Mouse (Mus musculus): ENCODE measurements around the gene Grin3b.

Gene Grin3b

DNA sequence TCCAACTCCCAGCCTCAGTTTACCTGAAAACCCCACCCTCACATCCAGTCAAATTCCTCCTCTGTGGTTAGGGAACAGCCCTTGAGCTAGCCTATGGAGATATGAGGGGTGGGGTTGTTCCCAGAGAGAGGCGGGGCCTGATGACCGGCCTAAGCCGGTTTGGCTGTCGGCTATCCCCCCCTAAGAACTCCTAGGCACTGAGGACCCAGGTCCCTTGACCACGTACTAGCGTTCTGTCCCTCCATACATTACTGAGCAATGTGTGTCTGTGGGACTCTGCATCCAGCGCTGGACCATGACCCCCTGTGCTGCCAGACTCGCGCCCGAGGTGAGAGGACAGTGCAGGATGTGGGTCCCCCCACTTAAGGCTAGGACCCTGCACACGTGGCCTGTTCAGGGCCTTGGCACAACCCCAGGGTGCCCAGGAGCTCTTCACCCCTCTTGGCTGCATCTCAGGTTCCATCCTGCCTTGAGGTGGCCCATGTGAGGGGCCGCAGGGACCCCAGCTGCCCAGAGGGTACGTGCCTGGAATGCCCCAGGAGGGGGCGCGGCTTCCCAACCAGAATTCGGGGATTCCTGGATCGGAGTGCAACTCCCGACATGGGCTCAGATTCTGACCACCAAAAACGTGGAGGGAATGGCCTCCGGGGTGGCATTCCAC is 49.1 kb downstream of the Grin3b start:
- DNase-seq = no peak

DNA sequence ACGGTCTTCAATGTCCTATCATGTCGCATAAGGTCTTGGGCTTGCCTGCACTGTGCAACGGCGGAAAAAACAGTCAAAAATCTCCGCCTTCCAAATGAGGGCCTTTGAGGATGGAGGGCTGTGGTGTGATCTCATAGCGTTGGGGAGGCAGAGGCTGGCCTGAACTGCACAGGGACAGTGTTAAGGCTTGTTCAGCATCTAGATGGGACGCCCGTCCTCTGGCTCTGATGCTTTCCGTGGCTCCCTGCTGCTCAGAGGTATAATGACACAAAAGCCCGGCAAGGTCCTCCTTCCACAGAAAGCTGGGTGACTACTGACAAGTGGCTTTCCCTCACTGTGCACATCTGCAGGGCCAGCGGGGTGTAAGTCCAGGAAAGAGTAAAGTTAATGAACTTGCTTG is 49.7 kb downstream of the Grin3b start:
- no peak for DNase-seq

DNA sequence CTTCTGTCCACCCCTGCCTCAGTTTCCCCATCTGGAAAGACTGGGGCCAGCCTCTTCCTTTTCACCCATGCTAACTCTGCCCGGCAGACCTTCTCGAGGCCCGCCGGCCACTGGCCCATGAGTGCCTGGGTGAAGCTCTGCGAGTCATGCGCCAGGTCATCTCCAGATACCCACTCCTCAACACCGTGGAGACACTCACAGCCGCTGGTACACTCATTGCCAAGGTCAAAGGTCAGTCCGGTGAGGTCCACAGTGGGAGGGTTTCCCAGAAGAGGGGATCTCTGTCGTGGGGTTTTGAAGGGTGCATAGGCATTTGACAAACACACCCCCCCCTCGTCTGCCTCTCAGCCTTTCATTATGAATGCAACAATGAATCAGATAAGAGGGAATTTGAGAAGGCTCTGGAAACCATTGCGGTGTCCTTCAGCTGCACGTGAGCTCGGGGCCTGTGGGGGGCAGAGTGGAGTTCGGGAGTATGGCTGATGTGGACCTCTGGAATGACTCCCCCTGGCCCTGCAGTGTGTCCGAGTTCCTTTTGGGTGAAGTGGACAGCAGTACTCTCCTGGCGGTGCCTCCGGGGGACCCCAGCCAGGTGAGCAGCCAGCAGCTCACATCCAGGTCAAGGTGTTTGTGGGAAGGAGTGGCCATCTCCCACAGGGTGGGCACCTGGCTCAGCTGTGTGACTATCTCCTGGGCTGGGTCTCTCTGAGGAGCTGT is 50.2 kb downstream of the Grin3b start:
- DNase-seq = no peak

DNA sequence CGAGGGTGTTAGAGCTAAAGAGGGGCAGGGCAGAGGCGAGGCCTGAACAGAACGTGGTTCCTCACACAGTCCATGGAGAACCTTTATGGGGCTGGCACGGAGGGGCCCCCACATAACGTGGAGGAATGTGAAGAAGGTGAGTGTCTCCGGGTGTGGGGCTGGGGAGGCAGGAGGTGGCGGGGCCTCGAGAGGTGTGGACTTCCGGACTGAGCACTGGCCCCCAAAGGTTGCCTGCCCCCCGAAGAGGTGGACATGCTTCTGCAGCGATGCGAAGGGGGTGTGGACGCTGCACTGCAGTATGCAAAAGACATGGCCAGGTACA is 50.8 kb downstream of the Grin3b start:
- DNase-seq = no peak

DNA sequence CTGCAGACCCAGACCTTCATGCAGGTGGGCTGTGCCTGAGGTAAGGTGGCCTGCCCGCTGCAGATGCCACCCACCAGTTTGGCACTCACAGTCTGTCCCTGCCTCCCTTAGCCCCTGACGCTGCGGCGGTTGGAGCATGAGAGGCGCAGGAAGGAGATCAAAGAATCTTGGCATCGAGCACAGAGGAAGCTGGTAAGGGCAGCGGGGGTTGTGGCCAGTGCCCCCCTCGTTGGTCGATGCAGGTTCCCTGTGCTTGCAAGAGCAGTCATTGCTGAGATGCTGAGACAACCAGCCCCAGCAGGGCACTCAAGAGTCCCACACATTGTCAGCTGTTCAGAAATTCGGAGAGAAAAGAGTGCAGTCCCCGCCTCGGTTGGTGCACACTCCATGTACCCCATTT is 51.6 kb downstream of the Grin3b start:
- no peak for DNase-seq

DNA sequence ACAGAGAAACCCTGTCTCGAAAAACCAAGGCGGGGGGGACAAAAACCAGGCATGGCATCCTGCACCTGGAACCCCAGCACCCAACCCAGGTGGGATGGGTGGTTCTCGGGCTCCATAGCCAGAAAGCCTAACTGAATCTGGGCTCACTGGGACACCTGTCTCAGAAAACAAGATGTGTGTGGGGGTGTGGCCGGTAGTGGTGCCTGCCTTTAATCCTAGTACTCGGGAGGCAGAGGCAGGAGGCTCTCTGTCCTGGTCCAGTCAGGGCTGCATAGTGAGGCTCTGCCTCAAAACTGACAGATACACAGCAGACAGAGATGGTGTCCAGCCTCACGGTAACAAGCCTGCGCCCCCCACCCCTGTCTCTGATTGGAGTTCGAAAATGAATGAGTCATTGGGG is 52.3 kb downstream of the Grin3b start:
- no peak for DNase-seq

DNA sequence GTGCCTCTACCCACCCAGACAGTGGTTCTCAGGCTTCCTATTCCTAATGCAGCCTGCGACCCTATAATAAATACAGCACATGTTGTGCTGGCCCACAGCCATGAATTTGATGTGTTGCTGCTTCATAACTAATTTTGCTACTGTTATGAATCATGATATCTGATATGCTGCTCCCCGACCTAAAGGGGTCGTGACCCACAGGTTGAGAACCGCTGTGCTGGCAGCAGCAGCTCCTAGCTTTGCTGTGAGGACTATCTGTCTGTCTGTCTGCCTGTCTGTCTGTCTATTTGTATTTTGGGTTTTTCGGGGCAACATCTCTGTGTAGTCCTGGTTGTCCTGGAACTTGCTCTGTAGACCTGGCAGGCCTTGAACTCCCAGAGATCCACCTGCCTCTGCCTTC is 53.2 kb downstream of the Grin3b start:
- no peak for DNase-seq

DNA sequence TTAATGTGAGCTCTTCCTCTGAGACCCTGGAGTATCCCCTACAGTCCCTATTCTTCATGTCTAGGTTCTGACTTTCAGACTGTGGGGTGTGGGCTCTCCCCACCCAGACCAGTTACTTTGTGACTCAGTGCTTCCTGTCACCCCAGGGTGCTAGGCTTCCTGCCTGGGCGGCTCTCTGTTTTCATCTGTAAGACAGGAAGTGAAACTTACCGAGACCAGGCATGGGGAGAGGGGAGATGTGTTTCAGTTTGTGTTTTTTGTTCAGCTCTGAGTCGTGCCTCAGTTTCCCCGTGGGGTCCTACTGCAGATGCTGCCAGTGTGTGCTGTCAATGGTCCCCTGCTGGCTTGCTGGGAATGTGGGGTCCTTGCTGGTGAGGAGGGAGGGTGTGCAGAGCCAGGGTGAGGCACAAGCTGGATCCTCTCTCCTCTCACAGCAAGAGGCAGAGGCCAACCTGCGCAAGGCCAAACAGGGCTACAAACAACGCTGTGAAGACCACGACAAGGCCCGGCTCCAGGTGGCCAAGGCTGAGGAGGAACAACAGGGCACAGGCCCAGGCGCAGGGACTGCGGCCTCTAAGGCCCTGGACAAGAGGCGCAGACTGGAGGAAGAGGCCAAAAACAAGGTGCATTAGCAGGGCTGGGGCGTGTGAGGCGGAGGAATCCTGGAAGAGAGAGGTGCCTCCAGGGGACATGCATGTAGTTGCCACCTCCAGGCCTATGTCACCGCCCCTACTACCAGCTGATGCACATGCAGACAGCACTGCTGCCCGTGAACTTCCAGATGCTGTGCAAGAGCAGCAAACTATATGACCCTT is 53.9 kb downstream of the Grin3b start:
- peak; percentile 61 for DNase-seq

DNA sequence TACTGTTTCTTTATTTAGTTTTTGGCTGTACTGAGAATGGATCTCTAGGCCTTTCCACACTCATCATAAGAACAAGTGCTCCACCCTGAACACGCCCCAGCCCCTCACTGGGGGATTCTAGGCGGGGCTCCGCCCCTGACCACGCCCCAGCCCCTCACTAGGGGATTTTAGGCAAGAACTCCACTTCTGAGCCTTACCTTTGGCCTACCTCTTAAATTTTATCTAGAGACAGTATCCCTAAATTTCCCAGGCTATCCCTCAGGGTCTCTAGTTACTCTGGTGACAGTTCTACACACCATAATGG is 54.5 kb downstream of the Grin3b start:
- DNase-seq = no peak

DNA sequence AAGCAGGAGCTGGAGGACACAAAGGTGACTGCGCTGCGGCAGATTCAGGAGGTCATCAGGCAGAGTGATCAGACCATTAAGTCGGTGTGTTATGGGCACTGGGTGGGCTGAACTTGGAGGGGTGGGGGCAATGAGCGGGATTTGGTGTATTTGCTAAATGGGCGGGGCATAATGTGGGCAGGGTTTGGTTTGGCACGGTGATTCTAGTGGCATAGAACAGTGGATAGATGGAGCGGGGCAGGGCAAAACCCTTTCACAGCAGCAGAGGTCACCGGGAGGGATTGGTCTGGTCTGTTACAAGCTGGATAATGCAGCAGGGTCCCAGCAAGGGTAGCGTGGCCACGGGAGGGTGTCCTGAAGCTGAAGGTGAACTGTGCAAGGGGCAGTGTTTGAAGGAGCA is 54.9 kb downstream of the Grin3b start:
- no peak for DNase-seq

DNA sequence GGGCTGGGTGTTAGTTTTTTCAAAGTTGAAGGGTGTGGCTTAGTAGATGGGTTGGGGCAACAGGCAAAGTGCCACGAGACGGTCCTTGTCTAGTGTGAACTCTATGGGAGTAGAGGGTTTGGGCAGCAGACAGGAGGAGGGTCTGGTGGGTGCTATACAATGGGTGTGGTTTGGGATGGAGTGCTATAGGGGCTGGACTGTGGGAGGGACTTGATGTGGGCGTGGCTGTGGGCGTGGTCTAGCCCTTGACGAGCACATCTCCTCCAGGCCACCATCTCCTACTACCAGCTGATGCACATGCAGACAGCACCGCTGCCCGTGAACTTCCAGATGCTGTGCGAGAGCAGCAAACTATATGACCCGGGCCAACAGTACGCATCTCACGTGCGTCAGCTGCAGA is 55.4 kb downstream of the Grin3b start:
- no peak for DNase-seq

All from layer of hippocampus, adult 9-11 months (tissue).